In the genomic region with DNA sequence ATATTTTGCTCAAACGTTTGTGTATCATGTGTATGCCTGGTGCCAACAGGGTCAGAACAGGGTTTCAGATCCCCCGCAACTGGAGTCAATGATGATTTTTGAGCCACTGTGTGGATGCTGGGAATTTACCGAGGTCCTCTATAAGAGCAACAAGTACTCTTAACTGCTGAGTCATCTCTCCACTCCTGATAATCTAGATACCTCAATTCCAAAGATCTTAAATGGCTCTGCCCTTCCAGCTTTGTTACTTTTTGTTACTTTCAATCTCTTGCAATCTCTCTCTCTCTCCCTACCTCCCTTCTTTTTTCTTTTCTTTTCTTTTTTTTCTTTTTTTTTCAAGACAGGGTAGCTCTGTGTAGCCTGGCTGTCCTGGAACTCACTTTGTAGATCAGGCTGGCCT, we compare ENCODE assay signal across 27 mouse cellular contexts. TPM values are rescaled to one million over a fixed set of nuclear protein-coding genes. Genes with fewer than 3 reads are reported as not detected.
"Had no signal": no experiment of that assay in that cellular context is flagged by ENCODE, and none has a peak within 500 bp of the region (broad histone marks: within the 10 kb centered on the region; RNA-seq: fewer than 3 reads in every experiment).

No protein-coding gene starts in this region.

- H3K4me3 ChIP-seq: gastrocnemius, adult 2 months; heart, embryonic 10.5 days; heart, embryonic 12.5 days; hindbrain, embryonic 10.5 days; hindbrain, embryonic 12.5 days; hindbrain, embryonic 15.5 days; kidney, embryonic 15.5 days; limb, embryonic 13.5 days; limb, embryonic 15.5 days; liver, embryonic 12.5 days had no signal

- DNase-seq: gastrocnemius, adult 2 months; gastrocnemius, postnatal 10 days; gastrocnemius, postnatal 25 days; heart, adult 18-20 months; heart, postnatal 4 days; kidney, adult 11 months; kidney, adult 2 months; kidney, adult 9 months; kidney, postnatal 14 days; kidney, postnatal 36 days; layer of hippocampus, adult 9-11 months; layer of hippocampus, postnatal 36 days; left cerebral cortex, postnatal 4 days had no signal

- H3K27me3 ChIP-seq: heart, embryonic 12.5 days; hindbrain, embryonic 12.5 days; hindbrain, embryonic 15.5 days; limb, embryonic 13.5 days; limb, embryonic 15.5 days had no signal

- ATAC-seq: hindbrain, postnatal 0 days; intestine, embryonic 16.5 days; liver, embryonic 12.5 days had no signal

- H3K4me1 ChIP-seq: heart, embryonic 10.5 days; heart, embryonic 12.5 days; hindbrain, embryonic 10.5 days; hindbrain, embryonic 12.5 days; hindbrain, embryonic 15.5 days; kidney, embryonic 15.5 days; limb, embryonic 13.5 days; limb, embryonic 15.5 days had no signal

- H3K9me3 ChIP-seq: heart, embryonic 10.5 days; heart, embryonic 12.5 days; hindbrain, embryonic 10.5 days; hindbrain, embryonic 12.5 days; hindbrain, embryonic 15.5 days; kidney, embryonic 15.5 days; limb, embryonic 13.5 days; limb, embryonic 15.5 days; liver, embryonic 12.5 days had no signal

- H3K36me3 ChIP-seq: heart, embryonic 10.5 days; heart, embryonic 12.5 days; hindbrain, embryonic 10.5 days; hindbrain, embryonic 12.5 days; hindbrain, embryonic 15.5 days; kidney, embryonic 15.5 days; limb, embryonic 13.5 days; limb, embryonic 15.5 days; liver, embryonic 12.5 days had no signal

- H3K27ac ChIP-seq: gastrocnemius, adult 2 months; heart, embryonic 10.5 days; hindbrain, embryonic 10.5 days; hindbrain, embryonic 12.5 days; hindbrain, embryonic 15.5 days; hindbrain, postnatal 0 days; kidney, embryonic 15.5 days; kidney, postnatal 0 days; limb, embryonic 13.5 days; limb, embryonic 15.5 days; liver, embryonic 12.5 days; liver, embryonic 14.5 days had no signal

- H3K9ac ChIP-seq: heart, embryonic 12.5 days; hindbrain, embryonic 12.5 days; hindbrain, embryonic 15.5 days; kidney, embryonic 15.5 days; limb, embryonic 13.5 days; limb, embryonic 15.5 days; liver, embryonic 12.5 days; liver, embryonic 14.5 days had no signal

- H3K4me2 ChIP-seq: heart, embryonic 12.5 days; hindbrain, embryonic 12.5 days; hindbrain, embryonic 15.5 days; kidney, embryonic 15.5 days; limb, embryonic 13.5 days; limb, embryonic 15.5 days; liver, embryonic 12.5 days had no signal

RNA-seq across cellular contexts. Expression of a gene that starts 38.0 kb away (rescaled TPM):
- total RNA-seq: granulocyte monocyte progenitor cell, adult 5-6 weeks had no signal
